Comparison of ENCODE assay signal across 8 mouse cellular contexts in the genomic region with DNA sequence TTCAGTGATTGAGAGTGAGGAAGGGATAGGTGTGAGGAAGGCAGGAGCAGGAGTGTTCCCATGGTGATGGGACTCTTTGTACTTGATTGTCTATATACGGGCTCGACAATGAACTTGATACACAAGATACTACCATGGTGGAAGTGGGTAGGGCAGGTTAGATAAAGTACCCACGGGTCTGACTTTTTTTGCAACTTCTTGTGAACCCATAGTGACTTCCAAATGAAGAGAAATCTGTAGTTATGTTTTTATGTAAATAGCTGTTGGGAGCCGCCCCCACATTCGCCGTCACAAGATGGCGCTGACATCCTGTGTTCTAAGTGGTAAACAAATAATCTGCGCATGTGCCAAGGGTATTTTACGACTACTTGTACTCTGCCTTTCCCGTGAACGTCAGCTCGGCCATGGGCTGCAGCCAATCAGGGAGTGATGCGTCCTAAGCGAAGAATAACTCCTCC. TPM values are rescaled to one million over a fixed set of nuclear protein-coding genes. Genes with fewer than 3 reads are reported as not detected.
DNase-seq lines count a peak whose midpoint lies in the region; ATAC-seq and TF ChIP-seq lines count a peak whose summit lies in the region.
"Not testable (repeated sequence)": the region's sequence is repeated elsewhere in the genome, so short reads cannot be mapped to it uniquely, and the experiment has no call there.

No protein-coding gene starts in this region.

- not testable (repeated sequence) for H3K9ac ChIP-seq in forebrain, postnatal 0 days; hindbrain, embryonic 12.5 days; stomach, embryonic 14.5 days (replicated peaks; ENCODE audit: low read depth, low read length)

- peak overlapping the region; percentile 52 for H3K4me3 ChIP-seq in embryonic facial prominence, embryonic 10.5 days
- H3K4me3 ChIP-seq in forebrain, postnatal 0 days (ENCODE audit: low read depth, low read length): peak overlapping the region; percentile 38
- peak overlapping the region; percentile 30 for H3K4me3 ChIP-seq in hindbrain, embryonic 12.5 days
- not testable (repeated sequence) for H3K4me3 ChIP-seq in layer of hippocampus, adult 2 months
- peak overlapping the region; percentile 84 for H3K4me3 ChIP-seq in lung, adult 2 months (replicated peaks; ENCODE audit: extremely low read depth, low read depth, low read length)
- H3K4me3 ChIP-seq in stomach, embryonic 14.5 days (ENCODE audit: low read depth, low read length): peak overlapping the region; percentile 36

- not testable (repeated sequence) for H3K9me3 ChIP-seq in embryonic facial prominence, embryonic 10.5 days; forebrain, postnatal 0 days (ENCODE audit: low read length); hindbrain, embryonic 12.5 days (replicated peaks); stomach, embryonic 14.5 days (ENCODE audit: control insufficient read depth, low read depth, low read length)

- H3K36me3 ChIP-seq in embryonic facial prominence, embryonic 10.5 days (replicated peaks); forebrain, postnatal 0 days (ENCODE audit: insufficient read depth); hindbrain, embryonic 12.5 days; stomach, embryonic 14.5 days (ENCODE audit: control insufficient read depth, insufficient read depth, low read length): not testable (repeated sequence)

- H3K27me3 ChIP-seq in embryonic facial prominence, embryonic 10.5 days (replicated peaks; ENCODE audit: low read depth, poor library complexity, severe bottlenecking): peaks cover 39% of the 10 kb centered on the region
- H3K27me3 ChIP-seq in forebrain, postnatal 0 days (ENCODE audit: insufficient read depth, low read length): not testable (repeated sequence)
- peaks cover 17% of the 10 kb centered on the region for H3K27me3 ChIP-seq in hindbrain, embryonic 12.5 days
- H3K27me3 ChIP-seq in stomach, embryonic 14.5 days (ENCODE audit: control insufficient read depth, insufficient read depth, low read length): peaks cover 26% of the 10 kb centered on the region

- peak; percentile 49 for DNase-seq in R1 (ENCODE audit: low read depth, low spot score)
- DNase-seq in embryonic facial prominence, embryonic 10.5 days (ENCODE audit: low spot score): peak; percentile 63
- DNase-seq in forebrain, postnatal 0 days: peak; percentile 83
- DNase-seq in layer of hippocampus, adult 2 months (ENCODE audit: low spot score in 2 of 2); lung, adult 2 months: not testable (repeated sequence)

- WGBS in embryonic facial prominence, embryonic 10.5 days: 35% methylated on average over 11 of the region's 14 CpGs
- 12% methylated on average over 7 of the region's 14 CpGs for WGBS in forebrain, postnatal 0 days
- WGBS in hindbrain, embryonic 12.5 days: 16% methylated on average over 8 of the region's 14 CpGs
- 38% methylated on average over 9 of the region's 14 CpGs for WGBS in lung, adult 2 months
- WGBS in stomach, embryonic 14.5 days: 17% methylated on average over 8 of the region's 14 CpGs

- peak overlapping the region; percentile 48 for H3K4me2 ChIP-seq in forebrain, postnatal 0 days (ENCODE audit: low read depth)
- peak overlapping the region; percentile 44 for H3K4me2 ChIP-seq in hindbrain, embryonic 12.5 days (replicated peaks)
- peak overlapping the region; percentile 39 for H3K4me2 ChIP-seq in stomach, embryonic 14.5 days (replicated peaks; ENCODE audit: low read depth, low read length)

- H3K4me1 ChIP-seq in embryonic facial prominence, embryonic 10.5 days: peaks cover 36% of the 10 kb centered on the region
- H3K4me1 ChIP-seq in forebrain, postnatal 0 days (ENCODE audit: insufficient read depth): peaks cover 12% of the 10 kb centered on the region
- H3K4me1 ChIP-seq in hindbrain, embryonic 12.5 days: peaks cover 34% of the 10 kb centered on the region
- peaks cover 19% of the 10 kb centered on the region for H3K4me1 ChIP-seq in lung, adult 2 months (ENCODE audit: control insufficient read depth, insufficient read depth, low read length)
- H3K4me1 ChIP-seq in stomach, embryonic 14.5 days (ENCODE audit: control insufficient read depth, insufficient read depth, low read length): not testable (repeated sequence)

- ATAC-seq in forebrain, postnatal 0 days: peak; percentile 50
- peak; percentile 49 for ATAC-seq in hindbrain, embryonic 12.5 days (ENCODE audit: low FRiP score)
- 0 out of 2 replicates have a peak, but pooled peaks have one; percentile 19 for ATAC-seq in monocyte, adult 5-6 weeks (replicated peaks; ENCODE audit: insufficient number of reproducible peaks, low FRiP score, low TSS enrichment, poor library complexity, severe bottlenecking)
- not testable (repeated sequence) for ATAC-seq in stomach, embryonic 14.5 days (ENCODE audit: insufficient number of reproducible peaks, insufficient read depth, low FRiP score, low read depth)

- peak overlapping the region; percentile 78 for H3K27ac ChIP-seq in embryonic facial prominence, embryonic 10.5 days (replicated peaks)
- H3K27ac ChIP-seq in forebrain, postnatal 0 days (ENCODE audit: low read depth, low read length): peak overlapping the region; percentile 40; the same call in 1 of the 2 replicates
- H3K27ac ChIP-seq in hindbrain, embryonic 12.5 days; stomach, embryonic 14.5 days (ENCODE audit: low read length): not testable (repeated sequence)
- peak overlapping the region; percentile 62; the same call in 1 of the 2 replicates for H3K27ac ChIP-seq in layer of hippocampus, adult 2 months

- TF ChIP-seq POLR2A in lung, adult 2 months (IDR thresholded peaks at IDR 0.05; ENCODE audit: borderline replicate concordance, extremely low read depth, low read depth, low read length): not testable (repeated sequence)

- TF ChIP-seq CTCF in forebrain, postnatal 0 days (IDR thresholded peaks at IDR 0.05; ENCODE audit: low read depth): peak; percentile 28
- not testable (repeated sequence) for TF ChIP-seq CTCF in layer of hippocampus, adult 2 months (conservative IDR thresholded peaks at IDR 0.05); lung, adult 2 months (IDR thresholded peaks at IDR 0.05; ENCODE audit: insufficient read depth, low read length)

RNA-seq across cellular contexts. Expression of gene Rab6b, which starts 3.2 kb away (rescaled TPM):
- 6.8 and 8.4 TPM in 2 replicates for polyA plus RNA-seq in embryonic facial prominence, embryonic 10.5 days (2016; fragmentation: Nextera tagmentation; extraction: Ambion mirVana)
- 120 and 145 TPM in 2 replicates for total RNA-seq in forebrain, postnatal 0 days (2014; rRNA removed)
- 81.0 and 133 TPM in 2 replicates for polyA plus RNA-seq in forebrain, postnatal 0 days (2015; fragmentation: Nextera tagmentation; extraction: Ambion mirVana)
- 58.0 and 62.5 TPM in 2 replicates for polyA plus RNA-seq in hindbrain, embryonic 12.5 days (2016; fragmentation: Nextera tagmentation; extraction: Ambion mirVana)
- 100 to 1,000 TPM; 429 to 449 TPM for total RNA-seq in layer of hippocampus, adult 2 months (2021)
- polyA plus RNA-seq in lung, adult 2 months (2012; rRNA removed): 10.6 and 21.3 TPM in 2 replicates
- 0.48 to 6.9 TPM (median 4.3 TPM) in 3 replicates for total RNA-seq in monocyte, adult 5-6 weeks (2017)
- polyA plus RNA-seq in stomach, embryonic 14.5 days (2014; fragmentation: Nextera tagmentation; extraction: Ambion mirVana): 5.4 and 6.1 TPM in 2 replicates
